Mouse (Mus musculus): ENCODE results near the gene Fcer1g.

The Fcer1g gene

DNA sequence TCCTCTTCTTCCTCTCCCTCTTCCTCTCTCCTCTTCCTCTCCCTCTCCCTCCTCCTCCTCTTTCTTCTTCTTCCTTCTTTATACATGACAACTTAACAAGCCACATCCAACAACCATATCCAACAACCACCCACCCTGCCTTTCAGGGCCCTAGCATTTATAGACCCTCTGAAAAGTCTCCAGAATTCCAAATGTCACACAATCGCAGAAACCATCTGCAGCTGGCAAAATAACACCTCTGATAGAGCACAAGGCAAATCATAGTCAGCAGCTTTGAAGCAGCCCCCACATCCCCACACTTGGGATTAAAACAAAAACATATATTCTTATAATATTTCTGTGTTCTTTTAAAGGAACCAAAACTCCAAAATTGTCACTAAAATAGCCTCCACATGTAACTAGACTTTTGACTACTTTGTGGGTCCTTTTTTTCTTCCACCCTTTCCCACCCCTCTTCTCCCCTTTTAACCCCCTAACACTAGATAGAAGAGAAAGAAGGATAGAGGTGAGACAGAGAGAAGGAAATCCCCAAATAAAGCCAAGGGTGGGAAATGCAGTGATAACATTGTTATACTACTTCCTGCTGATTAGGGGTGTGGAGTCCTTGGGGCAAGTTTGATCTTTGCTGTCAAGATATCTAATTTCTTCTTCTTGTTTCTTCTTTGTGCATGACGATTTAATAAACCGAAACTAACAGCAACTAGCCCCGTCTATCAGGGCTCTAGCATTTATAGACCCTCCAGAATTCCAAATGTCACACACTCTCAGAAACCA is 32.0 kb upstream of the Fcer1g start:
- no peak for DNase-seq (ENCODE audit: low read depth in 2 of 2, low spot score in 2 of 2)

DNA sequence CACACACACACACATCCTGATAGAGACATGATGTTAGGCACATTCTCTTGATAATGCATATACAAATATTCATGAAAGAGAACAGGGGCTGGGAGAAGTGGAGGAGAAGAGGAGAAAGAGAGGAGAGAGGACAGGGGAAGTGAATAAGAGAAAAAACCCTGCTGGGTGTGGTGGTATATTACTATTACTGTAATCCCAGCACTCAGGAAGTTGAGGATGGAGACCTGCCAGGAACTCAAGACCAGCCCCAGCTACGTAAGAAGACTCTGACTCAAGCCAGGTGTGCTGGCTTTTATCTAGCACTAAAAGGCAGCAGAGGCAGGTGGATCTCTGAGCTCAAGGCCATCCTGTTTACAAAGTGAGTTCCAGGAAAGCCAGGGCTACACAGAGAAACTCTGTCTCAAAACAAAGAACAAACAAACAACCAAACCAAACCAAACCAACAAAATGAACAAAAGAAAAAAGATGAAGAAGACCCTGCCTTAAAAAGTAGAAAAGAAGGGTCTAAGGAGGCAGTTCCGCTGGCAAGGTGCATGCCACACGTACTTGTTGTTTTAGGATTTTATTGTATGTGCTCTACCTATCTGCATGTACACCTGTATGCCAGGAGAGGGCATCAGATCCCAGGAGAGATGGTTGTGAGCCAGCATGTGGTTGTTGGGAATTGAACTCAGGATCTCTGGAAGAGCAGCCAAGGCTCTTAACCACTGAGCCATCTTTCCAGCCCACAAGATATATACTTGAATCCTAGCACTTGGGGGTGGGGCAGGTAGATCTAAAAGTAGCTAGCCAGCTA is 29.7 kb upstream of the Fcer1g start:
- DNase-seq (ENCODE audit: low read depth in 2 of 2, low spot score in 2 of 2) = no peak

DNA sequence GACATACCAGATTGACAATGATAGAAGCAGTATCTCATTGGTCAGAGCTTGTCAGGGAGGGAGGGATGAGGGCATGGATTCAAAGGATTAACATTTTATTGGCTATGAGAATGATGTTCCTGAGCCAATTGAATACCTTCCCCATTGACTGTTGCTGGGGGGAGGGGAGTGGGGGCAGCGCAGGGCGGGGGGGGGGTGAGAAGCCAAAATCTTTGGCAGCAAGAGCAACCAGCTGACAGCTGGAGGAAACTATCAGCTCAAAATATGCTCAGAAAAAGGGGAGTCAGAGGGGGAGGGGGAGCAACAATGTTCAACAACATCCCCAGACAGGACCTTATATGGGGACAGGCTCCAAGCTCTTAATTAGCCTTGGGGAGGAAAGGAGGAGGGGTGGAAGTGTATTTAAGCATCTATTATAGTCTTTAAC is 29.0 kb upstream of the Fcer1g start:
- DNase-seq (ENCODE audit: low read depth in 2 of 2, low spot score in 2 of 2) = no peak

DNA sequence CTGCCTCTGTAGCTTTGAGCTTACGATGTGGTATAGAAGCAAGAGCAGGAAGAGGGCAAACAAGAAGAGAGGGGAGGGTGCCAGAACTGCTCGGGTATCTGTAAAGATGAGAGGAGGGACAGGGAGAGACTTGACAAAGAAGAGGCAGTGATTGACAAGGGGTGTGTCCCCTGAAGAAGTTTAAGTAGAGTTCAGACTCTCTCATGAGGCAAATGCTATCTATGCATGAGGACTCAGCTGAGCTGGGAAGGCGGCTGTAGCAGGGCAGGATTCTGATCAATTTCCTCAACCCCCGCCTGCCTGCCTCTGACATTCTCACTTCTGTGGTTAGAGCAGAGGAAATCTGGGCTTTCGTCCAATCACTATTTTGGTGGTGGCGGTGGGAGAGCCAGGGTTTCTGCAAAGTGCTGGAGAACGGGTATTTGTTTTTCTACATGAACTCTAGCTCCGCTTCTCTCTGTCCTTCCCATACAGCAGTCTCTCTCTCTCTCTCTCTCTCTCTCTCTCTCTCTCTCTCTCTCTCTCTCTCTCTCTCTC is 28.5 kb upstream of the Fcer1g start:
- DNase-seq (ENCODE audit: low read depth in 2 of 2, low spot score in 2 of 2) = peak in 1 of 2 experiments; percentile 35

DNA sequence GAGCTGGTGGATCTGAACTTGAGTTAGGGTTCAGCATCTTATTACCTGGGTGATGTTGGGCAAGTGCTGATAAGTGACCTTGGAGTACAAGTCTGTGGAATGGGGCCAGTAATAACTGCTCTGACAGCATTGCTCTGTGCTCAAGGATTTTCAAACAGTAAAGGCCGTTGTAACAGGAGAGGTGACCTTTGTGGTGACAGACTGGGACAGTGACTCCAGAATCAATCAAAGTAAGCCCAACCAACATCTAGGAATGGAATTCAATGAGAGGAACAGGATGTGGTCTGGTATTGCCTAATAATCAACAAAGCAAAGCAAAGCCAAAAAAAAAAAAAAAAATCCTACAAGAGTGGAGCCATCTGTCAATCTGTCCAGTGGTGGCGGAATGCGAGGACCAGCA is 26.2 kb upstream of the Fcer1g start:
- DNase-seq (ENCODE audit: low read depth in 2 of 2, low spot score in 2 of 2) = no peak

DNA sequence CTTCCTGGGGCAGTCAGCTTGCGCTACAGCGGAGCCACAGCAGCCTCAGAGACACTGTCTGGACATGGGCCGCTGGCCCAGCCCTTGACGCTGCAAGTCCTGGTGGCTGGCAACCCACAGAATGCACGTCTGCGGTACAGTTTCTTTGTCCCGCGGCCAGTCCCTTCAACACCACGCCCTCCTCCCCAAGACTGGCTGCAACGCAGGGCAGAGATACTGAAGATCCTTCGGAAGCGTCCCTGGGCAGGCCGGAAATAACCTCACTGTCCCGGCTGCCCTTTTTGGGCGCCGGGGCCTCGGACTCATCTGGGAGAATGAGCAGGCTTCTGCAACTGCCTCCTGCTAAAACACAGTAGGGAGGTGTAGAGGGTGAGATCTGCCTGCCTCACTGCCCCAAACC is 24.8 kb upstream of the Fcer1g start:
- no peak for DNase-seq (ENCODE audit: low read depth in 2 of 2, low spot score in 2 of 2)

DNA sequence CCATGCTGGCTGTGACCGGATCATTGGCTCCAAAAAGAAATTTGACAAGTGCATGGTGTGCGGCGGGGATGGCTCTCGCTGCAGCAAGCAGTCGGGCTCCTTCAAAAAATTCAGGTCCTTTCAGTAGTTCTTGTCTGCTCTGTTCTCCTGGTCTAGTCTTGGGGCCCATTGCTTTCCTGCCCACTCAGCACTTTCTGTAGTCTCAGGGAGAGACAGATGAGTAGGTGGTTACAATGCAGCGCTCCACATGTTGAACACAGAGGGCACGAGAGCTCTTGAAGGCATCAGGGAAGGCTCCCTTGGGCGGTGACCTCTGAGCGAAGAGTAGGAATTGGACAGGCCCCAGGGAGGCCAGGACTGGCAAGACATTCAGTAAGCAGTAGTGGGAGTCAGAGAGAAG is 23.6 kb upstream of the Fcer1g start:
- DNase-seq (ENCODE audit: low read depth in 2 of 2, low spot score in 2 of 2) = no peak

DNA sequence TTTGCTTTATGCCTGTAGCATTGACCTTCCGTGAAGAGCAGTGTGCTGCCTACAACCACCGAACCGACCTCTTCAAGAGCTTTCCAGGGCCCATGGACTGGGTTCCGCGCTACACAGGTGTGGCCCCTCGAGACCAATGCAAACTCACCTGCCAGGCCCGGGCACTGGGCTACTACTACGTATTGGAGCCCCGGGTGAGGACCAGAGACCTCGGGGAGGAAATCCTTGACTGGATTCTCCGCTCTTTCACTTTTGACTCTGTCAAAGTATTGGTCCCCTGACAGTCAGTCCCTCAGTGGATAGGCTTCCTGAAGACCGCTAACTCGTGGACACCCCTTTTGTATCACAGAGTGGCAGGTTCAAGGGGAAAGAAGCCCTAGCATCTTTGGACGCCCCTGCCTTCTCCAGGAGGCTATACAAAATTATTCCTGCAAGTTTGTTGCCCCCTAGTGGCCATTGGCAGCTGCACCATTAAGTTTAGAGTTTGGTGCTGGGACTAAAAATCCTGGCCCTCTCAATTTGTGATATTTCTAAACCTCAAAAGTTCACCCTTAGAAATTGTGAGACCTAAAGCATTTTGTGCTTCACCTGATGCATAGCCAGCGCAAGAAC is 22.9 kb upstream of the Fcer1g start:
- peak; percentile 41 to 66 for DNase-seq (ENCODE audit: low read depth in 2 of 2, low spot score in 2 of 2)

DNA sequence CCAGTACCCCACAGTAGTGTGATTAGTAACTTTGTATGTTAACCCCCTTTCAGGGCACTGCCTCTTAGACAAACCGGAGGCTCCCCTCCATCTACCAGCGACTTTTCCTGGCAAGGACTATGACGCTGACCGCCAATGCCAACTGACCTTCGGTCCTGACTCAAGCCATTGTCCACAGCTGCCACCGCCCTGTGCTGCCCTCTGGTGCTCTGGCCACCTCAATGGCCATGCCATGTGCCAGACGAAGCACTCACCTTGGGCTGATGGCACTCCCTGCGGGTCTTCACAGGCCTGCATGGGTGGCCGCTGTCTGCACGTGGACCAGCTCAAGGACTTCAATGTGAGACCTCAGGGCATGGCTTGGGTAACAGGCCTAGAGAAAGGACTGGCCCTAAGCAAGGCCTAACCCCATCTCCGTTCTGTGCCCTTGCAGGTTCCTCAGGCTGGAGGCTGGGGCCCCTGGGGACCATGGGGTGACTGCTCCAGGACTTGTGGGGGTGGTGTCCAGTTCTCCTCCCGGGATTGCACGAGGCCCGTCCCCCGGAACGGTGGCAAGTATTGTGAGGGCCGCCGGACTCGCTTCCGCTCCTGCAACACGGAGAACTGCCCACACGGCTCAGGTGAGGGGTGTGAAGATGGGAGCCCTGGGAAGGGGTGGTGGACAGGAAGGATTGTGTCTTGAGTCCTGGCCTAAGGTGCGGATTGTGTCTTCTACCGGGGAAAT is 22.1 kb upstream of the Fcer1g start:
- no peak for DNase-seq (ENCODE audit: low read depth in 2 of 2, low spot score in 2 of 2)

DNA sequence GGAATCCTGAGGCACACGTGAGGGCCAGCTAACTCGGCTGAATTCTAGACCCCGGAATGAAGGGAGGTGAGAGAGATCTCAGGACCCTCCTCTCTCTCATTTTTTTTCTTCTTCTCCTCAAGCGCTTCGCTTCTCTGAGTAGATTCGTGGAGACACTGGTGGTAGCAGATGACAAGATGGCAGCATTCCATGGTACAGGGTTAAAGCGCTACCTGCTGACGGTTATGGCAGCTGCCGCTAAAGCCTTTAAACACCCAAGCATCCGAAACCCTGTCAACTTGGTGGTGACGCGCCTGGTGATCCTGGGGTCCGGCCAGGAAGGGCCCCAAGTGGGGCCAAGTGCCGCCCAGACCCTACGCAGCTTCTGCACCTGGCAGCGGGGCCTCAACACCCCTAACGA is 18.2 kb upstream of the Fcer1g start:
- no peak for DNase-seq (ENCODE audit: low read depth in 2 of 2, low spot score in 2 of 2)

DNA sequence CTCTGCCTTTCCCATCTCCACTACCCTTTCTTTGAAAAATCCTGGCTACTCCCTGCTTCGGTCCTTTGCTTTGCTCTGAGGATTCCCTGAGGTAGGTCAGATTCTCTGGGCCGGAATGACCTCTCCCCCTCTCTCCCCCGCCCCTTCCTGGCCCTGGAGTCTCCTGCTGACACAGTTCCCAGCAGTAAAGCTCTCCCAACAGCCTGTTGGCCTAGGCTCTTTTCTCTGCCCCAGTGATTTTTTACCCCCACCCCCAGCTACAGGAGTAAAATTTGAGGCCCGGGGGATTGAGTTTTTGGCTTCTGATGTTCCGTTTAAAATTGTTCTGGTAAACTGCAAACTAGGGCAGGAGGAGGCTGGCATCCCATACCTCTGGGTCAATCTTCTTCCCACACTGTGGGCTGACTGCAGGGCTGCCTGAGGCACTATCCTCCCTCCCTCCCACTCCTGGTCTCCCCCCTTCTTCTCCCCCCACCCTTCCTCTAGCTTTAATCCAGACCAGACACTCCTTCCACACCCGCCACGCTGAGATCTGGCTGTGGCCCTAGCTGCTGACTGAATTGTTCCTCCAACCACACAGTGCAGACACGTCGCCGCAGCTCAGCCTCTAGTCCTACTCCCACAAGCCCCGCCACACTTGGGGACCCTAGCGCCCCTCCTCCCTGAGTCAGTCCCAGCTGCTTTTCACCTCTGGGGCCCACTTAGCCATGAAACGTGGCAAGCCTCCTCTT is 17.6 kb upstream of the Fcer1g start:
- no peak for DNase-seq (ENCODE audit: low read depth in 2 of 2, low spot score in 2 of 2)

DNA sequence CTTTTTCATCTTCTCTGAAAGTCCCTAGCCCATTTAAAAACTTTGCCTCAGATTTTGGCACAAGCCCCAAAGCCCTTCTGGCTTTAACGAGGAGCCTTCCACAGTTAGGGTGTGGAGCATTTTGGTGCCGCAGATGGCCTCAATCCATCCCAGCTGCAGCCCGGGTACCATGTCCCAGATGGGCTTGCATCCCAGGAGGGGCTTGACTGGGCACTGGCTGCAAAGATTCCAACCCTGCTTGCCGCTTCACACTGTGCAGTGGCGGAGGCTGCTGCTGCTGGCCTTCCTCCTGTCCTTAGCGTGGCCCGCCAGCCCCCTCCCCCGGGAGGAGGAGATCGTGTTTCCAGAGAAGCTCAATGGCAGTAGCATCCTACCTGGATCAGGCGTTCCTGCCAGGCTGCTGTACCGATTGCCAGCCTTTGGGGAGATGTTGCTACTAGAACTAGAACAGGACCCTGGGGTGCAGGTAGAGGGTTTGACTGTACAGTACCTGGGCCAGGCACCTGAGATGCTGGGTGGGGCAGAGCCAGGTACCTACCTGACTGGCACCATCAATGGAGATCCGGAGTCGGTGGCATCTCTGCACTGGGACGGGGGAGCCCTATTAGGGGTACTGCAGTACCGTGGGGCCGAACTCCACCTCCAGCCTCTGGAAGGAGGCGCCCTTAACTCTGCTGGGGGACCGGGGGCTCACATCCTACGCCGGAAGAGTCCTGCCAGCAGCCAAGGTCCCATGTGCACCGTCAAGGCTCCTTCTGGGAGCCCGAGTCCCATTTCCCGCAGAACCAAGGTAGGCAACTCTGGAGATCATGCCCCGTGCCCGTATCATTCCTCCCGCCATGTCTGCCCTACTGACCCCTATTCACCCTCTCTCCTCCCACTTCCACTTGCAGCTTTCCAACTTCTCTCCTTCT is 16.8 kb upstream of the Fcer1g start, which contains the start of gene Ndufs2:
Ndufs2 (minus strand) TSS at position 709 of the 914 bp plus-strand sequence.
- DNase-seq (ENCODE audit: low read depth in 2 of 2, low spot score in 2 of 2) = no peak

DNA sequence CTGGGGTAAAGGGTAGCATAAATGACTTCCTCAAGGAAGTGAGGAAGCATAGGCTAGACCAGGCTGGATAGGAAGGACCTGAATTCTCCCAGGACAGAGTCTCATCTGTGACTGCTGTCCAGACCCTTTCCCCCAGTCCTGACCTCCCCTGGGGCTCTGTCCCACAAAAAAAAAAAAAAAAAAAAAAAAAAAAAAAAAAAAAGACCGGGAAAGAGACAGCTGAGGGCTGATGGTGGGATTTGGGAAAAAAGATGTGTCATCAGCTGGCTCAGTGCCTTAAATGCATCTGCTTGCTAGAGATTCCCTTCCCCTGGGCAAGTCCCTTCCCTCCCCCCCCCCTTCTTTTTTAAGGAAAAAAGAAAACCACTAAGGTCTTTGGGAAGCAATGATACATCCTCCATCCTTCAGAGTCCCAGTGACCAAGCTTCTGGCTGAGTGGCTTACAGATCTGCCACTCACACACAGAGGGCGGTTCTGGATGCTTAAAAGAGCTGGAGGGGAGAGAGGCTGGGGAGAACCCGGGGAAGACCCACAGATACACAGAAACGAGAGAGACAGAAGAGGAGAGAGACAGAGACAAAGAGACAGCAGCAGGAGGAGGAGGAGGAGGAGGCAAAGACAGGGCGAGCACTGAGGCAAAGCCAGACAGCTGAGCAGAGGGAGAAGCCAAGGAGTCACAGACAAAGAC is 15.9 kb upstream of the Fcer1g start, which contains the start of gene Adamts4:
Adamts4 (plus strand) TSS at position 509 of the 688 bp plus-strand sequence.
- DNase-seq (ENCODE audit: low read depth in 2 of 2, low spot score in 2 of 2) = no peak

DNA sequence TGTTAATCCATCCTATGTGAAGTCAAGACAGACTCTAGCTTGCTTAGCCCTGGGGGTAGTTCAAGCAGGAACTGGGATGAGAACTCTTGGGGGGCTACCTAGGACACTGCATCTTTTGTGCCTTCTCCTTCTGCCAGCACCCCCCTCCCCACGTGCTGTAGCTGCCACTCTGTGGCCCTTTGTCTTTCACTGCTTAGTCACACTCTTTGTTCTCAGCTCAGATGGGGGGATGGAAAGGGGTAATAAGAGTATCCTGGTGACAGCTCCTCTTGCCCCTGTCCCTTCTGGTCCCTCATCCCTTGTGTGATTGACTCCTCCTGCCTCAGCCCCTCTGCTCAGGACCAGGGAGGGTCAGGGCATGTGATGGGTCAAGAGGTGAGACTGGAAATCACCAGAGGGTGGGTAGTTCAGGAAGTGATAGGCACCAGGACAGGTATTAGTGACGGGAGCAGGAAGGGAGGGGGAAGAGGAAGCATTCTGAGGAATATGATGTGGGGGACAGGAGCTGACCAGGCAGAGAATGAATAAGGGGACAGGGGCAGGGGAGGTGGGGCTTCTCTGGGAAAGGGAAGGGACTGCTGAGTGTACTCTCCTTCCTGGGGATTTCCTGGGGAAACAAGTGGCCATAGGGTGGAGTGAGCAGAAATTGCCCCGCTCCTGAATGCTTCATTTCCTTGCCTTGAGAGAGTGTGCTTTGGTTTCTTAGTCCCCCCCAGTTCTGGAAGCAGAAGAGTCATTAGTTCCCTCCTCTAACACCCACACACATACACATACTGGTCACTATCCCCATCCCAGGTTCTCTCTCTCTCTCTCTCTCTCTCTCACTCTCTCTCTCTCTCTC is 14.4 kb upstream of the Fcer1g start:
- no peak for DNase-seq (ENCODE audit: low read depth in 2 of 2, low spot score in 2 of 2)

DNA sequence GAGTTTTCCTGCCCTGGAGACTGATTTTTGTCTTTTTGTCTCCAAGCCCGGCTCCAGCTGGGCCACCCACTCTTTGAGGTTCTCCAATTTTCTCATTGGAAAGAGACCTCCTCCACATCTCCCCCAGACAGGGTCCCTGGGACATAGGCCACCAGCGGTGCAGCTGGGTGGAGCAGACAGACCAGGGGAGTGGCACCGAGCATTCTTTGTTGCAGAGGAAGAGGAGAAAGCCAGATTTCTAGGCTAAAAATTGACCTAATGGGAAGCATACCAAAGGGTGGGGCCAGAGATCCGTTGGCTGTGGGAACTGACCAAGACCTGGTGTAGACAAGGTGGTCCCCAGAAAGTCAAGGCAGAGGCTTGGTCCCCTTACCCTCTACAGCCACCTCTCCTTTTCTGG is 13.8 kb upstream of the Fcer1g start:
- no peak for DNase-seq (ENCODE audit: low read depth in 2 of 2, low spot score in 2 of 2)

DNA sequence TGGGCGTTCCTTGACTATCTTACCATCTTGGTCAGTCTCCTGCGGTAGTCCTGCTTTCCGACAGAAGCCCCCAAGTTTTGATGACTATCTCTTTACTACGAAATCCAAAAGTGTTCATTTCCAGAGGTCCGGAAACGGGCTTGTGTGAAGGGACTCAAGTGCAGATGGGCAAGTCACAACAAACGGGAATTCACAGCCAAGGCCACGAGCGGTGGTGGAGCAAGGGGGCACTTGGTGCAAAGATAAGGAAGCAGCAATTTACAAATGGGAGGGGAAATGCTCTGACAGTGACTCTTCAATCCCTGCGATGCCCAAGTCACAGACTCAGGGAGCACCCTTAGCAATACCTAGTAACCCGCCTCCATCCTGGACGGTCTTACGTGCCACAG is 13.3 kb upstream of the Fcer1g start:
- DNase-seq (ENCODE audit: low read depth in 2 of 2, low spot score in 2 of 2) = no peak

DNA sequence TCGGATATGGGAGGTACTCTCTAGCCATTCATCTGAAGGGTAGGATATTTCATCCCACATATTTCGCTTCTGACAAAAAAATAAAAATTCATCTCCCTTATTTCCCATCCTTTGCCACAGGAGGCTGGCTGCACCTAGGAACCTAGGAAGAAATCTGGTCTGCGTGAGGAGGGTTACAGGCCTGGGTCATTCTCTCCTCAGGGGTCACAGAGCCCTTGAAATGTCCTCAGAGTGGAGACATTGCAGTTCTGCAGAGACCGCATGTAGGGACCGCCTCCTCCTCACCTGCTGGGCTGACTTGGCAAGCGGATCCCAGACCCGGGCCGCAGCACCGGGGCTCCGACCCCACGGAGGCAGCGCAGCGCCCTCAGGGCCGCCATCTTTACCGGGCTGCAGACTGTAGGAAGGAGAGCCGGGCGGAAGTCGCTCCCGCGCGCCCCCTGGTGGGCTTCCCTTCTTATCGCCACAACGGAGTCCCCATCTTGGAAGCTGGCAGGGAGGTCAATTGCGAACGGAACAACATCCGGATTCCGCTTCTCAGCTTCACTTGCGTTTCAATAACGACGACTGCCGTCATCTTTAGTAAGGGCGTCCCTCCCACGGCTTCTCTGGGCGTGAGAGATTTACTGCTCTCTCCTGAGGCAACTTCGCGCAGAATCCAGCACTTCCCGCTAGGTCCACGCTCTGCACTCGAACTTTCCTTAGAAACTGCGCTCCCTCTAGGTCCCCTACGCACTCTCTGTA is 12.7 kb upstream of the Fcer1g start:
- DNase-seq (ENCODE audit: low read depth in 2 of 2, low spot score in 2 of 2) = peak; percentile 95 to 97
